Mouse (Mus musculus) hindbrain, postnatal 0 days (tissue): ENCODE data around the gene Znhit1. TPM values are rescaled to one million over a fixed set of nuclear protein-coding genes. Genes with fewer than 3 reads are reported as not detected.
"Not testable (repeated sequence)": the region's sequence is repeated elsewhere in the genome, so short reads cannot be mapped to it uniquely, and the experiment has no call there.

Experiments
- ATAC-seq: fragments of 200-750 bp; cut with Nextera tagmentation; 2 replicates; pipeline ENCODE4 v1.8.0; 2017; ENCODE audit warnings: mild to moderate bottlenecking, moderate TSS enrichment, moderate library complexity
- DNase-seq: peaks from one replicate; pipeline ENCODE4 v3.0.0-alpha.2; 2015; ENCODE audit warnings: low spot score
- H3K27ac ChIP-seq: fragments of 300-500 bp; sonication (generic); 2 replicates; pipeline ENCODE4 v1.5.1; 2014; ENCODE audit warnings: mild to moderate bottlenecking
- H3K27me3 ChIP-seq: fragments of 300-500 bp; sonication (generic); 2 replicates; pipeline ENCODE4 v1.6.1; 2014; ENCODE audit warnings: low read length, mixed read lengths; ENCODE audit not compliant: insufficient read depth
- H3K36me3 ChIP-seq: fragments of 300-500 bp; sonication (generic); 2 replicates; pipeline ENCODE4 v1.6.1; 2014; ENCODE audit warnings: low read length, mixed read lengths; ENCODE audit not compliant: insufficient read depth
- H3K4me1 ChIP-seq: fragments of 300-500 bp; sonication (generic); 2 replicates; pipeline ENCODE4 v1.6.1; 2014; ENCODE audit warnings: antibody characterized with exemption, low read length, mixed read lengths; ENCODE audit not compliant: insufficient read depth
- H3K4me2 ChIP-seq: fragments of 300-500 bp; sonication (generic); 2 replicates; pipeline ENCODE4 v1.6.1; 2014; ENCODE audit warnings: low read depth, mild to moderate bottlenecking, low read length, moderate library complexity, mixed read lengths
- H3K4me3 ChIP-seq: fragments of 300-500 bp; sonication (generic); 2 replicates; pipeline ENCODE4 v1.5.1; 2014; ENCODE audit warnings: low read length
- H3K9ac ChIP-seq: fragments of 300-500 bp; sonication (generic); replicated peaks from 2 replicates; pipeline ENCODE4 v1.6.1; 2014; ENCODE audit warnings: mild to moderate bottlenecking, low read length, moderate library complexity, mixed read lengths
- H3K9me3 ChIP-seq: fragments of 300-500 bp; sonication (generic); 2 replicates; pipeline ENCODE4 v1.6.1; 2016; ENCODE audit warnings: low read length, mixed read lengths
- CTCF ChIP-seq: IDR thresholded peaks from 2 replicates; pipeline ENCODE4 v1.5.1; 2016; ENCODE audit warnings: antibody characterized with exemption, control low read depth, low read depth
- WGBS: fragments of 180-500 bp; shearing (Covaris S2); extraction: QIAGEN DNeasy Blood & Tissue Kit; methylation state at CpG from one replicate; pipeline ENCODE4 v1.1.7; 2014; 5-methylcytosine and 5-hydroxymethylcytosine counted together
- polyA plus RNA-seq: library from polyadenylated mRNA; unstranded; fragments of >200 nt; fragmentation: Nextera tagmentation; extraction: Ambion mirVana; gene quantifications from 2 replicates; pipeline ENCODE4 v1.2.1, GENCODE M21; 2015
- total RNA-seq: library from RNA; depleted of rRNA; stranded (reverse); fragments of >200 nt; gene quantifications from 2 replicates; pipeline ENCODE4 v1.2.3, GENCODE M21; 2014

Znhit1 gene
- total and polyA plus RNA-seq, 2 experiments from 2014 or later, result 68.1 to 140 TPM

- DNase-seq (no peak), ATAC-seq (no peak)
- Histone ChIP-seq H3K4me3 (no peak overlapping the region), H3K4me1 (peaks cover 13% of the 10 kb centered on the region), H3K27ac (no peak overlapping the region), H3K27me3 (no peaks in the 10 kb centered on the region), H3K36me3 (no peaks in the 10 kb centered on the region), H3K9me3 (no peaks in the 10 kb centered on the region), H3K9ac (no peak overlapping the region), H3K4me2 (no peak overlapping the region)
- TF ChIP-seq CTCF, result no peak
- 90% methylated on average over 6 of the region's 6 CpGs for WGBS
These were observed 37.3 kb downstream of the Znhit1 start for GRCm38 (mm10) chr5:136950521-136950920.

DNA sequence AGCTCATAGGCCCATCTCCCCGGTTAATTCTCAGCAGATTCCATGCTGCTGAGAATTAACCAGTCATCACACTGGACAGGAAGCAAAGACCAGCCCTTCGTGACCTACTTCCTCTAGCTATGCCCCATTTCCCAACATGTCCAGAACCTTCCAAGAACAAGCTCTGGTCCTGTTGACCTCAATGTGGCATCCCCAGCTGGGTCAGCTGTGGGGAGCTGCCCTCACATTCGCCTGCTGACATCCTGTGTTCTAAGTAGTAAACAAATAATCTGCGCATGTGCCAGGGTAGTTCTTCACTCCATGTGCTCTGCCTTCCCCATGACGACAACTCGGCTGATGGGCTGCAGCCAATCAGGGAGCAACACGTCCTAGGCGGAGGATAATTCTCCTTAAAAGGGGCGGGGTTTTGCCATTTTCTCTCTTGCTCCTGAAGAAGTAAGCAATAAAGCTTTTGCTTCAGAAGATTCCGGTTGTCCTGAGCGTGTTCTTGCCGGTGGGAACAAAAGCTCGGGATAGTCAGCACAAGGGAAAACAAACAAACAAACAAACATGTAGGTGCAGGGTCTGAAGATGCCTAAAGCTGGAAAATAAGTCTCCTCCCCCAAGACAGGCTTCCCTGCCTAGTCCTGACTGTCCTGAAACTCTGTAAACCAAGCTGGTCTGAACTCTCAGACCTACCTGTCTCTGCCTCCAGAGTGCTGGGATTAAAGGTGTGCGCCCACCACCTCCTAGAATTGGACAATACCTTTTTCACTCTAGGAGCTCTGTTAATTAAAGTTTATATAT is 38.1 kb downstream of the Znhit1 start:
- not testable (repeated sequence) for DNase-seq, H3K27me3 ChIP-seq, ATAC-seq, H3K27ac ChIP-seq, H3K36me3 ChIP-seq, H3K9ac ChIP-seq, H3K4me2 ChIP-seq, H3K9me3 ChIP-seq, H3K4me1 ChIP-seq, H3K4me3 ChIP-seq
- WGBS, result 75% methylated on average over 14 of the region's 14 CpGs

DNA sequence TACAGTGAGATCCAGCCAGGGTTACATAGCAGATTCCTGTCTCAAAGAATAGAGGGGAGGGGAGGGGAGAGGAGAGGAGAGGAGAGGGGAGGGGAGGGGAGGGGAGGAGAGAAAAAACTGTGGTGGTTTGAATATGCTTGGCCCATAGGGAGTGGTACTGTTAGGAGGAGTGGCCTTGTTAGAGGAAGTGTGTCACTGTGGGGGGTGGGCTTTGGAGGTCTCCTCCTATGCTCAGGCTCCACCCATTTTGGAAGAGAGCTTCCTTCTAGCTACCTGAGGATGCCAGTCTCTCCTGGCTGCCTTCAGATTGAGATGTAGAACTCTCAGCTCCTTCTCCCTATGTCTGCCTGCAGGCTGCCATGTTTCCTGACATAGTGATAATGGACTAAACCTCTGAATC is 39.9 kb downstream of the Znhit1 start:
- Histone ChIP-seq H3K27ac (no peak overlapping the region), H3K4me1 (no peaks in the 10 kb centered on the region), H3K27me3 (no peaks in the 10 kb centered on the region), H3K4me2 (no peak overlapping the region), H3K36me3 (no peaks in the 10 kb centered on the region), H3K9me3 (no peaks in the 10 kb centered on the region), H3K4me3 (no peak overlapping the region), H3K9ac (no peak overlapping the region)
- no peak for TF ChIP-seq CTCF
- ATAC-seq, result no peak
- no peak for DNase-seq

GRCm38 (mm10) chr5:136945084-136945483 is 42.7 kb downstream of the Znhit1 start:
- H3K4me3 ChIP-seq, result no peak overlapping the region
- no peak overlapping the region for H3K27ac ChIP-seq
- H3K9me3 ChIP-seq, result no peaks in the 10 kb centered on the region
- ATAC-seq, result no peak
- 79% methylated on average over 12 of the region's 12 CpGs for WGBS
- no peak for DNase-seq
- H3K9ac ChIP-seq, result no peak overlapping the region
- H3K27me3 ChIP-seq, result no peaks in the 10 kb centered on the region
- no peak overlapping the region for H3K4me2 ChIP-seq
- no peaks in the 10 kb centered on the region for H3K4me1 ChIP-seq
- no peak for TF ChIP-seq CTCF
- H3K36me3 ChIP-seq, result no peaks in the 10 kb centered on the region

GRCm38 (mm10) chr5:136943382-136943781 is 44.4 kb downstream of the Znhit1 start:
- Histone ChIP-seq H3K9me3 (no peaks in the 10 kb centered on the region), H3K27me3 (no peaks in the 10 kb centered on the region), H3K4me3 (no peak overlapping the region), H3K9ac (no peak overlapping the region), H3K4me2 (no peak overlapping the region), H3K4me1 (no peaks in the 10 kb centered on the region), H3K36me3 (no peaks in the 10 kb centered on the region), H3K27ac (no peak overlapping the region)
- no peak for ATAC-seq
- TF ChIP-seq CTCF, result no peak
- DNase-seq, result no peak
- WGBS, result 84% methylated on average over 2 of the region's 2 CpGs

GRCm38 (mm10) chr5:136942781-136943180 is 45.0 kb downstream of the Znhit1 start:
- Histone ChIP-seq H3K4me1 (no peaks in the 10 kb centered on the region), H3K4me2 (no peak overlapping the region), H3K27ac (no peak overlapping the region), H3K36me3 (no peaks in the 10 kb centered on the region), H3K9me3 (no peaks in the 10 kb centered on the region), H3K4me3 (no peak overlapping the region), H3K9ac (no peak overlapping the region), H3K27me3 (no peaks in the 10 kb centered on the region)
- WGBS, result 76% methylated on average over 3 of the region's 3 CpGs
- DNase-seq (peak; percentile 30), ATAC-seq (no peak)
- TF ChIP-seq CTCF, result no peak

GRCm38 (mm10) chr5:136940845-136941560 is 46.8 kb downstream of the Znhit1 start:
- ATAC-seq (no peak), DNase-seq (no peak)
- no peaks in the 10 kb centered on the region for H3K27me3 ChIP-seq
- no peak for TF ChIP-seq CTCF
- no peak overlapping the region for H3K27ac ChIP-seq
- no peak overlapping the region for H3K9ac ChIP-seq
- no peak overlapping the region for H3K4me2 ChIP-seq
- no peak overlapping the region for H3K4me3 ChIP-seq
- WGBS, result 88% methylated on average over 12 of the region's 12 CpGs
- H3K9me3 ChIP-seq, result no peaks in the 10 kb centered on the region
- H3K36me3 ChIP-seq, result no peaks in the 10 kb centered on the region
- H3K4me1 ChIP-seq, result no peaks in the 10 kb centered on the region

GRCm38 (mm10) chr5:136940029-136940428 is 47.8 kb downstream of the Znhit1 start:
- H3K27me3 ChIP-seq, result not testable (repeated sequence)
- WGBS, result 81% methylated on average over 6 of the region's 6 CpGs

More at GRCm38 (mm10) chr5:136940029-136940428, 47.8 kb downstream of the Znhit1 start:
- not testable (repeated sequence) for H3K36me3 ChIP-seq, H3K9me3 ChIP-seq, ATAC-seq, H3K4me3 ChIP-seq, H3K4me1 ChIP-seq, DNase-seq, H3K27ac ChIP-seq, H3K9ac ChIP-seq, H3K4me2 ChIP-seq
